Mouse (Mus musculus) spleen, postnatal 36 days (tissue): ENCODE measurements at regions not wholly inside any gene's neighbourhood (a gene's known extent, or its start where the extent isn't known, plus 50 kb on each side); places are given as distances from the start of the nearest gene placed in this dataset.
"Not testable (repeated sequence)": the region's sequence is repeated elsewhere in the genome, so short reads cannot be mapped to it uniquely, and the experiment has no call there.

Experiments used
- DNase-seq, 2 experiments: peaks; one replicate each; pipeline ENCODE4 v3.0.0; 2022; ENCODE audit warnings: low spot score in 2 of 2, mixed read lengths in 1 of 2

DNA sequence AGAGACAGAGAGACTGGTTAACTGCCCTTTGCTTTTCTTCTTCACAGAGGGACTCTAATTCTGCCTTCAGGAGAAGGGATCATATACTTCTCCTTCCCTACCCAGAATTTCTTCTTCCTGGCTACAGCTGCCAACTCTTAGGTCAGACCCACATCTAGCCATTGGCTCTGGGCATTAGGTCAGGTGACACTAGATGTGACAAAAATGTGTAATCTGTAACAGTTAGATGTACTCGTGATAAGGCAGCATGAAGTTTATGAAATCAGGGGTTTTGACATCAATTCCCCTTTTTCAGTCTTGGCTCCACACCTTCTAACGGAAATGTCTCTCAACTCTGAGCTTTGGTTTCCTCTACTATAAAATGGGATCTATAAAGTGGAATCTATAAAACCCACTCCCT, 428.4 kb downstream of the Bmper start:
- DNase-seq, result no peak

- DNase-seq, result no peak
Measured at GRCm38 (mm10) chr9:23653086-23653485, 430.2 kb downstream of the Bmper start.

- no peak for DNase-seq
Measured at GRCm38 (mm10) chr9:23654777-23655176, 431.9 kb downstream of the Bmper start.

- DNase-seq, result no peak
Measured at GRCm38 (mm10) chr9:23665960-23666359, 431.8 kb upstream of the Npsr1 start.

GRCm38 (mm10) chr9:23669230-23669629, 428.6 kb upstream of the Npsr1 start:
- no peak for DNase-seq

- DNase-seq, result peak; percentile 1 to 5
Measured at GRCm38 (mm10) chr9:23670642-23671041, 427.2 kb upstream of the Npsr1 start.

GRCm38 (mm10) chr9:23673347-23673860, 424.4 kb upstream of the Npsr1 start:
- DNase-seq, result no peak

GRCm38 (mm10) chr9:23674833-23675232, 423.0 kb upstream of the Npsr1 start:
- DNase-seq, result no peak

GRCm38 (mm10) chr9:23689456-23689855, 408.3 kb upstream of the Npsr1 start:
- no peak for DNase-seq

- no peak for DNase-seq
Measured at GRCm38 (mm10) chr9:23692768-23693441, 404.9 kb upstream of the Npsr1 start.

GRCm38 (mm10) chr9:23693442-23693829, 404.4 kb upstream of the Npsr1 start:
- no peak for DNase-seq

GRCm38 (mm10) chr9:23694481-23694880, 403.3 kb upstream of the Npsr1 start:
- no peak for DNase-seq

DNA sequence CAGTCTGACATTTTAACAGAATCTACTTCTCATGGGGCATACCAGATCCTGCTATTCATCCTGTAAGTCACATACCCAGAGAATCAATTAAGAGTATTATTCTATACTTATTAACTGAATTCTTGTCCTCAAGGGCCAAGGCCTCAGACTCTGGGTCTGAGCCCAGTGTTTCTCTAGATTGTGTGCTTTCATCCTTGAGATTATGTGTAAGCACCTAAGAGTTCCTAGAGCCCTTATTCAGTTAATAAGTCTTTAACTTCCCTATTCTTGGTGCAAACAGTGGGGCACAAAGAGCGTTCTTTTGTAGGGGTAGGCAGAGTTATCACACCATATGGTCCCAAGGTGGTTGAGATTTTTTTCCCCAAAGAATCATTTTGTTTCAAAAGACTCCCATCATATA, 397.2 kb upstream of the Npsr1 start:
- DNase-seq, result no peak

DNA sequence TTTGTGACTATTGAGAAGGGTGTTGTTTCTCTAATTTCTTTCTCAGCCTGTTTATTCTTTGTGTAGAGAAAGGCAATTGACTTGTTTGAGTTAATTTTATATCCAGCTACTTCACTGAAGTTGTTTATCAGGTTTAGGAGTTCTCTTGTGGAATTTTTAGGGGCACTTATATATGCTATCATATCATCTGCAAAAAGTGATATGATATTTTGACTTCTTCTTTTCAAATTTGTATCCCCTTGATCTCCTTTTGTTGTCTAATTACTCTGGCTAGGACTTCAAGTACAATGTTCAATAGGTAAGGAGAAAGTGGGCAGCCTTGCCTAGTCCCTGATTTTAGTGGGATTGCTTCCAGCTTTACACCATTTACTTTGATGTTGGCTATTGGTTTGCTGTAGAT, 380.2 kb upstream of the Npsr1 start:
- DNase-seq, result not testable (repeated sequence)

DNA sequence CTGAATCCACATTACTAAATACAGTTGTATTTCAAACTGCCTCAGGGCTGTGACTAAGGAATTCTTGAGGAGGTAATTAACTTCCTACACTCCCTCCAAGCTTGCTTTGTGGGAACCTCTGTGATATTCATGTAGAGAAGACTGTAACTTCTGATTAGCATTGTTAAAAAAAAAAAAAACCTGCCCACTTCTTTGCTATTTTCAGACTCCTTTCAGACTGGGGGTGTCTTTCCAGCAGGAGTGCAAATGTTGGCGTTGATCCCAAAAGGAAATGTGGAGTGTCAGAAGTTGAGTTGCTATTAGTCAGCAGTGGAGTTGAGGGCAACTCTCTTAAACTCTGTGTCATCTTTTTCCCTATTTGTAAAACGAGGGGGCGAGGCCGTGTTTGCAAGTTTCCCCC, 369.0 kb upstream of the Npsr1 start:
- no peak for DNase-seq

DNA sequence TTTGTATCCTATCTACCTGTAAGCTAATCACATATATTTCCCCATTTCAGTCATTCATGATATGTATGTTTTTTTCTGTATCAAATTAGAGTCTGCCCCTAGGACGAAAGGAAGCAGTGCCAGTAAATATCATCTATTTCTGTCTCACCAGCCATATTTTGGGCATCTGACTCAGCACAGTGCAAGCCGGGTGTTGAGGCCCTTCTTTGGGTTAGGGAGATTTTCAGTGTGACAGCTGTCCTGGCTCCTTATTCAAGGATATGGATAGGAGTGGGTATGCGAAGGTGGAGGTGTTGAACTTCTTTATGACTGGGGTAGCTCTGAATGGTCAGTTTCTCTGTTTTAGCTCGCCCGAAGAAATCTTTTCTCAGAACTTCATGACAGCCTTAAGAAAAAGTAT, 345.3 kb upstream of the Npsr1 start:
- no peak for DNase-seq

DNA sequence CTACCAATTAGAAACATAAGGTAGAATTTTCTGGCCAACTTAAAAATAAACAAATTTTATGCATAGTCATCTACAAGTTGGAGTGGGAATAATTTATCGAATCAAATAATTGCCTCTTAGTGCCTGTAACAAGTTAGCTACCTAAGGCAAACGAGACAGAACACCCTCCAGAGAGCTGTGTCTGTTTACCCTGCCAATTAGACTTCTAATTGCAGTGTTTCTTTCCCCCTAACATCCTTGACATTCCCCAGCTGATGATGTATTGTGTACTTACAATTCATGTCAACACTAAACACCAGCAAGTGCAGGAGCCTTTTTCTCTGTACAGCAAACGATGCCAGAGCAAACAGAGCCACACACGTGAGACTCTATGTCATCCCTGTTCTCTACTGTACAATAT, 311.1 kb upstream of the Npsr1 start:
- DNase-seq, result no peak
